Mouse (Mus musculus) G1E (cell line): ENCODE results near the gene Scaf1.

Experiments
- CTCF ChIP-seq: IDR thresholded peaks from 2 replicates; pipeline ENCODE4 v1.5.1; 2012; ENCODE audit warnings: low read depth, low read length, inconsistent platforms, mixed read lengths
- GATA2 ChIP-seq: IDR thresholded peaks from 2 replicates; pipeline ENCODE4 v1.6.1; 2012; ENCODE audit warnings: low read depth, low read length, inconsistent platforms, borderline replicate concordance

DNA sequence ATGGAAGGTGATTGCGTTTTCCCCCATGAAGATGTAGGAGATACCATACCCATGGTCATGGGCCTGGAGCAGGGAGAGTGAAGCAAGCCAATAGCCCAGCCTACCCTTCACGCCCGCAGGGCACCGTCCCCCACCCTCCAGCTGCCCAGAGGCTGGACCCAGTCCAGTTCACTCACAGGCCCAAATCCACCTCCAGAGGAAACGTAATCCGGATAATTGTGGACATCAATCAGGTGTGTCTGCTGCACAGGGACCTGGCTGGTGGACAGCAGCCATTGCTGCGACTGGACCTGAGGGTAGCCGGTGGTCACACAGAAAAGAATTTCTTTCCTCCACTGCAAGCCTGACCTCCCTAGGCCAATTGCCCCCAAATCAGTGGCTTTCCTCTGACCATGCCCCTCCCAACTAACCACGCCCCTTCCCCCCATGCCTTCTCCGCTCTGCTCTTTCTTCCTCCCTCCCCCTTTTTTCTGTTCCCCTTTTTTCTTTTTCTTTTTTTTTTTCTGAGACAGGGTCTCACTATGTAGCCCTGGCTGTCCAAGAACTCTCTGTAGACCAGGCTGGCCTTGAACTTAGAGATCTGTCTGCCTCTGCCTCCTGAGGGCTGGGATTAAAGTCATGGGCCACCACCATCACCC lies 56.2 kb downstream of the Scaf1 start:
- TF ChIP-seq CTCF: no peak
- TF ChIP-seq GATA2: no peak
